Mouse (Mus musculus) liver, embryonic 14.5 days (tissue): Measurements from ENCODE around the gene Lsm3. TPM values are rescaled to one million over a fixed set of nuclear protein-coding genes. Genes with fewer than 3 reads are reported as not detected.
"Not testable (repeated sequence)": the region's sequence is repeated elsewhere in the genome, so short reads cannot be mapped to it uniquely, and the experiment has no call there.

ENCODE experiments used
- ATAC-seq: fragments of 200-750 bp; cut with Nextera tagmentation; 2 replicates; pipeline ENCODE4 v1.8.0; 2017; ENCODE audit warnings: moderate number of reproducible peaks, mild to moderate bottlenecking, moderate library complexity; ENCODE audit not compliant: insufficient read depth
- DNase-seq, 3 experiments: peaks; one replicate each; pipeline ENCODE4 v3.0.0-alpha.2; 2012 to 2013; ENCODE audit warnings: low read depth in 3 of 3, low spot score in 3 of 3
- H3K27ac ChIP-seq: fragments of 300-500 bp; sonication (generic); 2 replicates; pipeline ENCODE4 v1.5.1; 2014; ENCODE audit warnings: moderate library complexity, mild to moderate bottlenecking, control low read depth, inconsistent platforms
- H3K27me3 ChIP-seq: fragments of 300-500 bp; sonication (generic); 2 replicates; pipeline ENCODE4 v1.6.1; 2014; ENCODE audit warnings: mild to moderate bottlenecking, low read length, moderate library complexity; ENCODE audit not compliant: control insufficient read depth, insufficient read depth
- H3K36me3 ChIP-seq: fragments of 300-500 bp; sonication (generic); replicated peaks from 2 replicates; pipeline ENCODE4 v1.6.1; 2014; ENCODE audit warnings: low read depth; ENCODE audit not compliant: control insufficient read depth, insufficient read depth
- H3K4me1 ChIP-seq, 2 experiments: fragments of 200-500 bp in 1 of 2; fragments of 300-500 bp in 1 of 2; sonication (generic) in 1 of 2; replicated peaks; 2 replicates each; pipeline ENCODE4 v1.6.1; 2012 to 2014; ENCODE audit warnings: antibody characterized with exemption in 1 of 2, inconsistent platforms in 1 of 2, low read length in 1 of 2; ENCODE audit not compliant: control insufficient read depth in 2 of 2, insufficient read depth in 2 of 2
- H3K4me2 ChIP-seq: fragments of 300-500 bp; sonication (generic); 2 replicates; pipeline ENCODE4 v1.6.1; 2014; ENCODE audit warnings: low read depth, mild to moderate bottlenecking, control low read depth, moderate library complexity
- H3K4me3 ChIP-seq, 2 experiments: fragments of 200-500 bp in 1 of 2; fragments of 300-500 bp in 1 of 2; sonication (generic) in 1 of 2; 2 replicates each; pipeline ENCODE4 v1.5.1; 2012 to 2014; ENCODE audit warnings: low read depth in 2 of 2, low read length in 2 of 2, mild to moderate bottlenecking in 2 of 2, control low read depth in 1 of 2, inconsistent platforms in 1 of 2, moderate library complexity in 1 of 2; ENCODE audit not compliant: insufficient read depth in 1 of 2
- H3K9ac ChIP-seq: fragments of 300-500 bp; sonication (generic); replicated peaks from 2 replicates; pipeline ENCODE4 v1.6.1; 2014; ENCODE audit warnings: mild to moderate bottlenecking, control low read depth, moderate library complexity
- H3K9me3 ChIP-seq: fragments of 300-500 bp; sonication (generic); 2 replicates; pipeline ENCODE4 v1.6.1; 2016; ENCODE audit warnings: low read length, mixed read lengths; ENCODE audit not compliant: control insufficient read depth
- CTCF ChIP-seq: IDR thresholded peaks from 2 replicates; pipeline ENCODE4 v1.5.1; 2016; ENCODE audit warnings: antibody characterized with exemption, low read depth, control low read depth
- EP300 ChIP-seq: IDR thresholded peaks from 2 replicates; pipeline ENCODE4 v1.6.1; 2016; ENCODE audit warnings: antibody characterized with exemption, low read depth
- WGBS: fragments of 180-500 bp; shearing (Covaris S2); extraction: QIAGEN DNeasy Blood & Tissue Kit; methylation state at CpG from one replicate; pipeline ENCODE4 v1.1.7; 2014; ENCODE audit not compliant: insufficient replicate concordance; 5-methylcytosine and 5-hydroxymethylcytosine counted together
- polyA plus RNA-seq, 2 experiments: library from polyadenylated mRNA; depleted of rRNA in 1 of 2; stranded (reverse) in 1 of 2; unstranded in 1 of 2; fragments of >200 nt; fragmentation: Nextera tagmentation in 1 of 2; extraction: Ambion mirVana in 1 of 2; gene quantifications; 2 replicates each; pipeline versions ENCODE4 v1.2.1 to v1.2.3; 2012 to 2014

Gene Lsm3
- polyA plus RNA-seq (2012; rRNA removed) (56.3 and 84.8 TPM in 2 replicates), polyA plus RNA-seq (2014; fragmentation: Nextera tagmentation; extraction: Ambion mirVana) (167 and 171 TPM in 2 replicates)

- TF ChIP-seq CTCF = 0 out of 2 replicates have a peak, but pooled peaks have one; percentile 20
- peak; percentile 64; the same call in 1 of the 2 replicates for TF ChIP-seq EP300
- WGBS = under 1% methylated on average over 80 of the region's 80 CpGs
- Histone ChIP-seq H3K4me3 (peak within 1 kb of the TSS; percentile 88 to 99), H3K9ac (peak within 1 kb of the TSS; percentile 86), H3K4me2 (peak within 1 kb of the TSS; percentile 95), H3K9me3 (no peaks in the 10 kb centered on the region), H3K4me1 (peaks cover 9 to 14% of the 10 kb centered on the region in 2 experiments), H3K27me3 (no peaks in the 10 kb centered on the region), H3K36me3 (peaks cover 27% of the 10 kb centered on the region), H3K27ac (peak within 1 kb of the TSS; percentile 55)
- ATAC-seq (peak; percentile 98), DNase-seq (peak; percentile 93 to 94 (median 94))
These were observed at the start of gene Lsm3, which contains the start of gene Xpc for GRCm38 (mm10) chr6:91515545-91516449. Gene Lsm3, plus strand, starts transcription at chr6:91515928. Gene Xpc, minus strand, starts transcription at chr6:91515888.

GRCm38 (mm10) chr6:91467106-91467505, 48.6 kb upstream of the Lsm3 start:
- H3K27ac ChIP-seq = no peak overlapping the region
- DNase-seq (no peak), ATAC-seq (no peak)
- no peak overlapping the region for H3K4me3 ChIP-seq
- H3K27me3 ChIP-seq = no peaks in the 10 kb centered on the region
- 67% methylated on average over 1 of the region's 1 CpGs for WGBS
- H3K4me1 ChIP-seq = peaks cover 0 to 6% of the 10 kb centered on the region in 2 experiments; a peak in 2 of 4 replicates
- no peak for TF ChIP-seq EP300
- TF ChIP-seq CTCF = no peak
- H3K9ac ChIP-seq = no peak overlapping the region
- H3K36me3 ChIP-seq = peaks cover 14% of the 10 kb centered on the region
- no peak overlapping the region for H3K4me2 ChIP-seq
- H3K9me3 ChIP-seq = no peaks in the 10 kb centered on the region

GRCm38 (mm10) chr6:91470712-91471111, 45.0 kb upstream of the Lsm3 start:
- Histone ChIP-seq H3K9me3 (no peaks in the 10 kb centered on the region), H3K4me2 (no peak overlapping the region), H3K27me3 (no peaks in the 10 kb centered on the region), H3K4me1 (peaks cover 3 to 17% of the 10 kb centered on the region in 2 experiments; a peak in 3 of 4 replicates), H3K4me3 (no peak overlapping the region), H3K27ac (no peak overlapping the region), H3K36me3 (no peaks in the 10 kb centered on the region; the same call in 1 of the 2 replicates), H3K9ac (no peak overlapping the region)
- 68% methylated on average over 2 of the region's 2 CpGs for WGBS
- ATAC-seq (no peak), DNase-seq (no peak)
- TF ChIP-seq EP300 (no peak), CTCF (no peak)

GRCm38 (mm10) chr6:91471427-91471826, 44.3 kb upstream of the Lsm3 start:
- H3K4me1 ChIP-seq = peaks cover 3 to 17% of the 10 kb centered on the region in 2 experiments; a peak in 3 of 4 replicates
- H3K27me3 ChIP-seq, ATAC-seq, H3K27ac ChIP-seq, DNase-seq, H3K36me3 ChIP-seq, H3K9ac ChIP-seq, H3K9me3 ChIP-seq: not testable (repeated sequence)
- peak overlapping the region in 1 of 2 experiments; percentile 69; a peak in 2 of 4 replicates for H3K4me3 ChIP-seq
- H3K4me2 ChIP-seq = peak overlapping the region; percentile 78
- 78% methylated on average over 3 of the region's 3 CpGs for WGBS

- WGBS = 6% methylated on average over 6 of the region's 6 CpGs
- Histone ChIP-seq H3K27me3 (no peaks in the 10 kb centered on the region), H3K9ac (peak overlapping the region; percentile 69), H3K27ac (peak overlapping the region; percentile 21), H3K36me3 (no peaks in the 10 kb centered on the region; the same call in 1 of the 2 replicates), H3K9me3 (no peaks in the 10 kb centered on the region), H3K4me1 (peaks cover 3 to 17% of the 10 kb centered on the region in 2 experiments; a peak in 3 of 4 replicates), H3K4me2 (peak overlapping the region; percentile 78), H3K4me3 (peak overlapping the region; percentile 69 to 76)
- TF ChIP-seq CTCF = no peak
- no peak for TF ChIP-seq EP300
- DNase-seq (peak in 2 of 3 experiments; percentile 17 to 27), ATAC-seq (no peak)
These were observed 43.4 kb upstream of the Lsm3 start for GRCm38 (mm10) chr6:91472319-91472718.
